ENCODE assay signal across 21 mouse cellular contexts in genomic region chr9:99419951-99420701, GRCm38 (mm10). TPM values are rescaled to one million over a fixed set of nuclear protein-coding genes. Genes with fewer than 3 reads are reported as not detected.
"Had no signal": no experiment of that assay in that cellular context is flagged by ENCODE, and none has a peak within 500 bp of the region (broad histone marks: within the 10 kb centered on the region; RNA-seq: fewer than 3 reads in every experiment).

No protein-coding gene starts in this region.

- DNase-seq: kidney, adult 11 months; kidney, adult 9 months; kidney, postnatal 36 days; left cerebral cortex, postnatal 4 days; lung, embryonic 14.5 days; midbrain, embryonic 14.5 days; right cerebral cortex, postnatal 4 days; spleen, adult 18-20 months; thymus, postnatal 4 days had no signal

- H3K4me3 ChIP-seq: limb, embryonic 13.5 days; liver, embryonic 15.5 days; midbrain, embryonic 10.5 days; myocyte; neural tube, embryonic 12.5 days had no signal

- H3K27me3 ChIP-seq: limb, embryonic 13.5 days; liver, embryonic 15.5 days; neural tube, embryonic 12.5 days had no signal

- H3K9me3 ChIP-seq: limb, embryonic 13.5 days; liver, embryonic 15.5 days; midbrain, embryonic 10.5 days; neural tube, embryonic 12.5 days had no signal

- H3K27ac ChIP-seq: kidney, postnatal 0 days; limb, embryonic 13.5 days; liver, embryonic 15.5 days; midbrain, embryonic 10.5 days; neural tube, embryonic 12.5 days had no signal

- H3K4me2 ChIP-seq: limb, embryonic 13.5 days; liver, embryonic 11.5 days; liver, embryonic 15.5 days; lung, embryonic 14.5 days; neural tube, embryonic 12.5 days had no signal

- H3K36me3 ChIP-seq: limb, embryonic 13.5 days; liver, embryonic 15.5 days; midbrain, embryonic 10.5 days; neural tube, embryonic 12.5 days had no signal

- H3K9ac ChIP-seq: limb, embryonic 13.5 days; liver, embryonic 15.5 days; lung, embryonic 14.5 days; neural tube, embryonic 12.5 days had no signal

RNA-seq across cellular contexts. Expression of gene Nme9, which starts 31.1 kb away (rescaled TPM):
- total RNA-seq: left cerebral cortex, adult 18-20 months; left cerebral cortex, postnatal 10 days; megakaryocyte progenitor cell, adult 5-6 weeks; neutrophil, adult 5-6 weeks had no signal
- polyA plus RNA-seq: limb, embryonic 13.5 days; liver, embryonic 11.5 days; liver, embryonic 15.5 days; lung, embryonic 14.5 days; midbrain, embryonic 10.5 days; midbrain, embryonic 14.5 days; myocyte; neural tube, embryonic 12.5 days; stomach, embryonic 14.5 days had no signal
